Mouse (Mus musculus) heart, postnatal 10 days (tissue): ENCODE results near the gene Cdk6. TPM values are rescaled to one million over a fixed set of nuclear protein-coding genes. Genes with fewer than 3 reads are reported as not detected.

ENCODE experiments used
- DNase-seq, 2 experiments: peaks; one replicate each; pipeline ENCODE4 v3.0.0; 2021
- intact Hi-C: fragments of 180-260 bp; cut with DNase I; formaldehyde crosslinking; loops from one replicate; pipeline ENCODE4 v1.15.1; 2025
- total RNA-seq, 2 experiments: library from RNA; stranded (reverse); gene quantifications; 2 replicates each; pipeline ENCODE4 v1.2.3; 2021

The Cdk6 gene
- total RNA-seq, 2 experiments from 2014 or later = 41.9 to 48.2 TPM

- intact Hi-C loops = no loop called here
- no peak for DNase-seq
Measured at GRCm38 (mm10) chr5:3371212-3371611, 29.9 kb downstream of the Cdk6 start.

- DNase-seq = no peak
- intact Hi-C loops = no loop called here
Measured at GRCm38 (mm10) chr5:3373170-3373569, 31.9 kb downstream of the Cdk6 start.

GRCm38 (mm10) chr5:3374763-3375162 lies 33.5 kb downstream of the Cdk6 start:
- DNase-seq = no peak
- intact Hi-C loops = no loop called here

- no peak for DNase-seq
- intact Hi-C loops = no loop called here
Measured at GRCm38 (mm10) chr5:3376167-3376566, 34.9 kb downstream of the Cdk6 start.

GRCm38 (mm10) chr5:3379252-3379651 lies 38.0 kb downstream of the Cdk6 start:
- intact Hi-C loops = no loop called here

GRCm38 (mm10) chr5:3380692-3381233 lies 39.5 kb downstream of the Cdk6 start:
- intact Hi-C loops = loop anchor here (5.0 kb wide), 1 partner anchor 33 kb away; no protein-coding TSS in a partner anchor
- peak; percentile 43 to 47 for DNase-seq

More at GRCm38 (mm10) chr5:3379252-3379651, 38.0 kb downstream of the Cdk6 start:
- DNase-seq = no peak

- intact Hi-C loops = loop anchor here (5.0 kb wide), 1 partner anchor 34 kb away; no protein-coding TSS in a partner anchor
- DNase-seq = peak in 1 of 2 experiments; percentile 35
Measured at GRCm38 (mm10) chr5:3381795-3382194, 40.5 kb downstream of the Cdk6 start.

GRCm38 (mm10) chr5:3382343-3383040 lies 41.2 kb downstream of the Cdk6 start:
- intact Hi-C loops = loop anchor here (5.0 kb wide), 1 partner anchor 35 kb away; no protein-coding TSS in a partner anchor
- DNase-seq = no peak

- intact Hi-C loops = loop anchor here (5.0 kb wide), 1 partner anchor 36 kb away; no protein-coding TSS in a partner anchor
- DNase-seq = no peak
Measured at GRCm38 (mm10) chr5:3383547-3383946, 42.3 kb downstream of the Cdk6 start.

GRCm38 (mm10) chr5:3385078-3385477 lies 43.8 kb downstream of the Cdk6 start:
- no peak for DNase-seq
- intact Hi-C loops = no loop called here

GRCm38 (mm10) chr5:3386021-3386730 lies 44.9 kb downstream of the Cdk6 start:
- intact Hi-C loops = no loop called here
- DNase-seq = no peak

- no peak for DNase-seq
- intact Hi-C loops = no loop called here
Measured at GRCm38 (mm10) chr5:3386731-3387087, 45.4 kb downstream of the Cdk6 start.

- intact Hi-C loops = no loop called here
- DNase-seq = peak in 1 of 2 experiments; percentile 19
Measured at GRCm38 (mm10) chr5:3387138-3387537, 45.9 kb downstream of the Cdk6 start.

GRCm38 (mm10) chr5:3392856-3393255 lies 51.6 kb downstream of the Cdk6 start:
- DNase-seq = no peak
- intact Hi-C loops = no loop called here

GRCm38 (mm10) chr5:3394145-3394544 lies 52.9 kb downstream of the Cdk6 start:
- DNase-seq = no peak
- intact Hi-C loops = no loop called here

GRCm38 (mm10) chr5:3395020-3395419 lies 53.7 kb downstream of the Cdk6 start:
- DNase-seq = no peak
- intact Hi-C loops = no loop called here

GRCm38 (mm10) chr5:3396214-3396613 lies 54.9 kb downstream of the Cdk6 start:
- no peak for DNase-seq
- intact Hi-C loops = no loop called here

GRCm38 (mm10) chr5:3396910-3397575 lies 55.8 kb downstream of the Cdk6 start:
- intact Hi-C loops = no loop called here

GRCm38 (mm10) chr5:3399784-3400494 lies 58.7 kb downstream of the Cdk6 start:
- intact Hi-C loops = no loop called here
- no peak for DNase-seq

More at GRCm38 (mm10) chr5:3396910-3397575, 55.8 kb downstream of the Cdk6 start:
- no peak for DNase-seq

- intact Hi-C loops = no loop called here
- DNase-seq = no peak
Measured at GRCm38 (mm10) chr5:3405102-3405501, 63.8 kb downstream of the Cdk6 start.
